Mouse (Mus musculus) forebrain, embryonic 14.5 days (tissue): Measurements from ENCODE around the gene Zcchc7. TPM values are rescaled to one million over a fixed set of nuclear protein-coding genes. Genes with fewer than 3 reads are reported as not detected.

Source experiments
- ATAC-seq: fragments of 200-750 bp; cut with Nextera tagmentation; 2 replicates; pipeline ENCODE4 v1.8.0; 2017; ENCODE audit warnings: mild to moderate bottlenecking, moderate library complexity
- DNase-seq: peaks from one replicate; pipeline ENCODE4 v3.0.0-alpha.2; 2015; ENCODE audit warnings: low spot score
- H3K27ac ChIP-seq: fragments of 300-500 bp; sonication (generic); 2 replicates; pipeline ENCODE4 v1.5.1; 2014; ENCODE audit warnings: low read depth, mild to moderate bottlenecking, control low read depth, low read length, moderate library complexity
- H3K27me3 ChIP-seq: fragments of 300-500 bp; sonication (generic); replicated peaks from 2 replicates; pipeline ENCODE4 v1.6.1; 2014; ENCODE audit warnings: low read length, control low read depth, mixed read lengths; ENCODE audit not compliant: control insufficient read depth, insufficient read depth
- H3K36me3 ChIP-seq: fragments of 300-500 bp; sonication (generic); 2 replicates; pipeline ENCODE4 v1.6.1; 2014; ENCODE audit warnings: low read length, control low read depth; ENCODE audit not compliant: control insufficient read depth, insufficient read depth
- H3K4me1 ChIP-seq: fragments of 300-500 bp; sonication (generic); 2 replicates; pipeline ENCODE4 v1.6.1; 2014; ENCODE audit warnings: antibody characterized with exemption, low read length, control low read depth; ENCODE audit not compliant: control insufficient read depth, insufficient read depth
- H3K4me2 ChIP-seq: fragments of 300-500 bp; sonication (generic); 2 replicates; pipeline ENCODE4 v1.6.1; 2014; ENCODE audit warnings: mild to moderate bottlenecking, control low read depth, low read length
- H3K4me3 ChIP-seq: fragments of 300-500 bp; sonication (generic); 2 replicates; pipeline ENCODE4 v1.5.1; 2014; ENCODE audit warnings: low read depth, low read length, control low read depth
- H3K9ac ChIP-seq: fragments of 300-500 bp; sonication (generic); 2 replicates; pipeline ENCODE4 v1.6.1; 2014; ENCODE audit warnings: mild to moderate bottlenecking, low read length, control low read depth, moderate library complexity
- H3K9me3 ChIP-seq: fragments of 300-500 bp; sonication (generic); replicated peaks from 2 replicates; pipeline ENCODE4 v1.6.1; 2016; ENCODE audit warnings: low read length, control low read depth, mixed read lengths; ENCODE audit not compliant: control insufficient read depth
- WGBS: fragments of 180-500 bp; shearing (Covaris S2); extraction: QIAGEN DNeasy Blood & Tissue Kit; methylation state at CpG from one replicate; pipeline ENCODE4 v1.1.7; 2014; 5-methylcytosine and 5-hydroxymethylcytosine counted together
- polyA plus RNA-seq: library from polyadenylated mRNA; unstranded; fragments of >200 nt; fragmentation: Nextera tagmentation; extraction: Ambion mirVana; gene quantifications from 2 replicates; pipeline ENCODE4 v1.2.1, GENCODE M21; 2014

Gene Zcchc7
- 23.2 and 32.1 TPM in 2 replicates for polyA plus RNA-seq

GRCm38 (mm10) chr4:44755553-44756133 lies at the start of gene Zcchc7:
Zcchc7 (plus strand) TSS chr4:44755877.
- peak within 1 kb of the TSS; percentile 86 for H3K4me2 ChIP-seq
- H3K27me3 ChIP-seq: no peaks in the 10 kb centered on the region
- WGBS: 5% methylated on average over 15 of the region's 15 CpGs
- no peaks in the 10 kb centered on the region for H3K9me3 ChIP-seq
- H3K4me3 ChIP-seq: peak within 1 kb of the TSS; percentile 87
- peak within 1 kb of the TSS; percentile 94 for H3K9ac ChIP-seq
- DNase-seq (no peak), ATAC-seq (peak; percentile 47)
- no peaks in the 10 kb centered on the region for H3K36me3 ChIP-seq
- peak within 1 kb of the TSS; percentile 86 for H3K27ac ChIP-seq
- no peaks in the 10 kb centered on the region for H3K4me1 ChIP-seq

GRCm38 (mm10) chr4:44705967-44706366 lies 49.7 kb upstream of the Zcchc7 start:
- Histone ChIP-seq H3K27ac (no peak overlapping the region), H3K36me3 (no peaks in the 10 kb centered on the region), H3K4me2 (no peak overlapping the region), H3K9ac (no peak overlapping the region), H3K4me3 (no peak overlapping the region), H3K9me3 (no peaks in the 10 kb centered on the region), H3K27me3 (peaks cover 97% of the 10 kb centered on the region), H3K4me1 (peaks cover 5% of the 10 kb centered on the region; the same call in 1 of the 2 replicates)
- ATAC-seq: no peak
- no peak for DNase-seq
- 4% methylated on average over 7 of the region's 7 CpGs for WGBS

GRCm38 (mm10) chr4:44706865-44707264 lies 48.8 kb upstream of the Zcchc7 start:
- no peak for ATAC-seq
- Histone ChIP-seq H3K4me3 (no peak overlapping the region), H3K36me3 (no peaks in the 10 kb centered on the region), H3K27me3 (peaks cover 96% of the 10 kb centered on the region), H3K27ac (no peak overlapping the region), H3K9ac (no peak overlapping the region), H3K4me1 (peaks cover 5% of the 10 kb centered on the region; the same call in 1 of the 2 replicates), H3K9me3 (no peaks in the 10 kb centered on the region), H3K4me2 (no peak overlapping the region)
- 52% methylated on average over 1 of the region's 1 CpGs for WGBS
- DNase-seq: no peak

- Histone ChIP-seq H3K4me2 (no peak overlapping the region), H3K9me3 (no peaks in the 10 kb centered on the region), H3K27me3 (peaks cover 90% of the 10 kb centered on the region), H3K4me1 (peaks cover 5% of the 10 kb centered on the region; the same call in 1 of the 2 replicates), H3K4me3 (no peak overlapping the region), H3K9ac (no peak overlapping the region), H3K36me3 (no peaks in the 10 kb centered on the region), H3K27ac (no peak overlapping the region)
- no peak for DNase-seq
- no peak for ATAC-seq
- 60% methylated on average over 8 of the region's 8 CpGs for WGBS
Measured at GRCm38 (mm10) chr4:44708311-44708710, 47.4 kb upstream of the Zcchc7 start.

GRCm38 (mm10) chr4:44709091-44709695 lies 46.5 kb upstream of the Zcchc7 start:
- Histone ChIP-seq H3K27ac (no peak overlapping the region), H3K36me3 (no peaks in the 10 kb centered on the region), H3K4me3 (no peak overlapping the region), H3K27me3 (peaks cover 90% of the 10 kb centered on the region), H3K9me3 (no peaks in the 10 kb centered on the region), H3K4me1 (peaks cover 3% of the 10 kb centered on the region; the same call in 1 of the 2 replicates), H3K4me2 (no peak overlapping the region), H3K9ac (no peak overlapping the region)
- no peak for ATAC-seq
- DNase-seq: no peak

GRCm38 (mm10) chr4:44709740-44710700 lies 45.7 kb upstream of the Zcchc7 start, which contains the start of gene Pax5:
Pax5 (minus strand) TSS chr4:44710487.
- H3K4me2 ChIP-seq: no peak within 1 kb of the TSS
- 25% methylated on average over 16 of the region's 16 CpGs for WGBS
- H3K27me3 ChIP-seq: peaks cover 89% of the 10 kb centered on the region
- DNase-seq: no peak
- H3K9ac ChIP-seq: no peak within 1 kb of the TSS
- no peak within 1 kb of the TSS for H3K27ac ChIP-seq
- H3K4me1 ChIP-seq: no peaks in the 10 kb centered on the region
- H3K4me3 ChIP-seq: no peak within 1 kb of the TSS
- H3K36me3 ChIP-seq: no peaks in the 10 kb centered on the region
- no peak for ATAC-seq
- H3K9me3 ChIP-seq: no peaks in the 10 kb centered on the region

GRCm38 (mm10) chr4:44710701-44711097 lies 45.0 kb upstream of the Zcchc7 start:
- Histone ChIP-seq H3K36me3 (no peaks in the 10 kb centered on the region), H3K9me3 (no peaks in the 10 kb centered on the region), H3K27me3 (peaks cover 89% of the 10 kb centered on the region), H3K4me2 (no peak overlapping the region), H3K9ac (no peak overlapping the region), H3K4me1 (no peaks in the 10 kb centered on the region), H3K27ac (no peak overlapping the region), H3K4me3 (no peak overlapping the region)
- ATAC-seq (no peak), DNase-seq (no peak)
- WGBS: 1% methylated on average over 30 of the region's 30 CpGs

- Histone ChIP-seq H3K4me3 (no peak overlapping the region), H3K9ac (no peak overlapping the region), H3K4me1 (no peaks in the 10 kb centered on the region), H3K9me3 (no peaks in the 10 kb centered on the region), H3K27ac (no peak overlapping the region), H3K4me2 (no peak overlapping the region), H3K36me3 (no peaks in the 10 kb centered on the region), H3K27me3 (peaks cover 84% of the 10 kb centered on the region)
- DNase-seq: no peak
- no peak for ATAC-seq
- WGBS: 3% methylated on average over 25 of the region's 25 CpGs
Measured at GRCm38 (mm10) chr4:44711136-44711900, 44.4 kb upstream of the Zcchc7 start.
